In the genomic region with DNA sequence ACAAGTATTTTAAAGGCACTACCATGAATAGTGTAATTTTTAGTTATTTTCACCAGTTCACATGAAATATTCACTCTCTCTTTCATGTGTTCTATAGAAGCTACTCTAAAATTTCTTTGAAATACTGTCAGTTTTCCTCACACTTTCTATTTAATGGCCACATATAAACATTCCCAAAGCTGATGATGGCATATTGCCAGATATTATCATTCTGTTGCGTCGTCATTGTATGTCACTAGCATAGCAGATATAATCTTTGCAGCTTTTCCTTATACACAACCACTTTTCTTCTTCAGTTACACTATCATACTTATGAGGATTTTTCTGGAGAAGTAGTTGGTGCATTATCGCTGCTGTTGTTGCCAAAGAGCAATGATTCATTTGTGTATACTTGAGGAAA, we compare ENCODE assay signal across 35 mouse cellular contexts.
"Had no signal": no experiment of that assay in that cellular context is flagged by ENCODE, and none has a peak within 500 bp of the region (broad histone marks: within the 10 kb centered on the region; RNA-seq: fewer than 3 reads in every experiment).

No protein-coding gene starts in this region.

- H3K4me2 ChIP-seq: heart, embryonic 11.5 days; heart, embryonic 12.5 days; heart, embryonic 13.5 days; heart, embryonic 15.5 days; hindbrain, embryonic 12.5 days; hindbrain, embryonic 13.5 days; hindbrain, embryonic 14.5 days; hindbrain, embryonic 15.5 days; intestine, embryonic 15.5 days; kidney, embryonic 15.5 days had no signal

- H3K36me3 ChIP-seq: heart, embryonic 10.5 days; heart, embryonic 12.5 days; heart, embryonic 13.5 days; heart, embryonic 15.5 days; hindbrain, embryonic 10.5 days; hindbrain, embryonic 12.5 days; hindbrain, embryonic 13.5 days; hindbrain, embryonic 15.5 days; intestine, embryonic 15.5 days; kidney, embryonic 15.5 days had no signal

- H3K4me1 ChIP-seq: heart, embryonic 10.5 days; heart, embryonic 12.5 days; heart, embryonic 13.5 days; heart, embryonic 15.5 days; hindbrain, embryonic 10.5 days; hindbrain, embryonic 12.5 days; hindbrain, embryonic 13.5 days; hindbrain, embryonic 15.5 days; intestine, embryonic 15.5 days; kidney, embryonic 15.5 days had no signal

- H3K27ac ChIP-seq: heart, embryonic 10.5 days; heart, embryonic 13.5 days; heart, embryonic 15.5 days; hindbrain, embryonic 10.5 days; hindbrain, embryonic 12.5 days; hindbrain, embryonic 13.5 days; hindbrain, embryonic 14.5 days; hindbrain, embryonic 15.5 days; hindbrain, postnatal 0 days; intestine, embryonic 15.5 days; kidney, embryonic 15.5 days; kidney, postnatal 0 days; layer of hippocampus, adult 2 months had no signal

- H3K9ac ChIP-seq: heart, embryonic 12.5 days; heart, embryonic 13.5 days; heart, embryonic 15.5 days; hindbrain, embryonic 12.5 days; hindbrain, embryonic 13.5 days; hindbrain, embryonic 14.5 days; hindbrain, embryonic 15.5 days; intestine, embryonic 15.5 days; kidney, embryonic 15.5 days had no signal

- H3K27me3 ChIP-seq: heart, embryonic 12.5 days; heart, embryonic 13.5 days; heart, embryonic 15.5 days; hindbrain, embryonic 12.5 days; hindbrain, embryonic 13.5 days; hindbrain, embryonic 15.5 days; intestine, embryonic 15.5 days; kidney, embryonic 15.5 days had no signal

- ATAC-seq: hindbrain, embryonic 16.5 days; hindbrain, postnatal 0 days; inflammation-experienced regulatory T-cells, adult 6 months; intestine, embryonic 15.5 days; intestine, embryonic 16.5 days; intestine, postnatal 0 days had no signal

- H3K9me3 ChIP-seq: heart, embryonic 10.5 days; heart, embryonic 12.5 days; heart, embryonic 13.5 days; heart, embryonic 15.5 days; hindbrain, embryonic 10.5 days; hindbrain, embryonic 12.5 days; hindbrain, embryonic 13.5 days; hindbrain, embryonic 15.5 days; intestine, embryonic 15.5 days; kidney, embryonic 15.5 days had no signal

- H3K4me3 ChIP-seq: heart, embryonic 10.5 days; heart, embryonic 12.5 days; heart, embryonic 13.5 days; heart, embryonic 15.5 days; hindbrain, embryonic 10.5 days; hindbrain, embryonic 12.5 days; hindbrain, embryonic 13.5 days; hindbrain, embryonic 15.5 days; intestine, embryonic 15.5 days; kidney, embryonic 15.5 days; layer of hippocampus, adult 2 months had no signal

- DNase-seq: heart, postnatal 10 days; heart, postnatal 14 days; heart, postnatal 36 days; heart, postnatal 4 days; kidney, adult 11 months; kidney, adult 18-20 months; kidney, adult 2 months; kidney, adult 8-10 months; kidney, adult 9 months; kidney, postnatal 10 days; kidney, postnatal 14 days; kidney, postnatal 25 days; kidney, postnatal 36 days; kidney, postnatal 4 days; layer of hippocampus, adult 9-11 months; layer of hippocampus, postnatal 36 days had no signal
